Mouse (Mus musculus): ENCODE results near the gene Oxsr1.
A peak's percentile ranks its signal among the peaks of the same experiment; 100 is the strongest.

Gene Oxsr1

GRCm38 (mm10) chr9:119338350-119338749 lies 16.1 kb upstream of the Oxsr1 start:
- no peak for DNase-seq (ENCODE audit: low spot score in 2 of 2)

- DNase-seq (ENCODE audit: low spot score in 2 of 2) = no peak
These were observed 15.6 kb upstream of the Oxsr1 start for GRCm38 (mm10) chr9:119337842-119338241.

- no peak for DNase-seq (ENCODE audit: low spot score in 2 of 2)
These were observed 13.3 kb upstream of the Oxsr1 start for GRCm38 (mm10) chr9:119335571-119335970.

- no peak for DNase-seq (ENCODE audit: low spot score in 2 of 2)
These were observed 12.6 kb upstream of the Oxsr1 start for GRCm38 (mm10) chr9:119334834-119335233.

- DNase-seq (ENCODE audit: low spot score in 2 of 2) = peak; percentile 55 to 61
These were observed 12.1 kb upstream of the Oxsr1 start for GRCm38 (mm10) chr9:119334324-119334723.

- DNase-seq (ENCODE audit: low spot score in 2 of 2) = no peak
These were observed 8.1 kb upstream of the Oxsr1 start for GRCm38 (mm10) chr9:119330186-119330963.

GRCm38 (mm10) chr9:119328488-119328887 lies 6.3 kb upstream of the Oxsr1 start:
- DNase-seq (ENCODE audit: low spot score in 2 of 2) = no peak

- DNase-seq (ENCODE audit: low spot score in 2 of 2) = no peak
These were observed 1.9 kb upstream of the Oxsr1 start for GRCm38 (mm10) chr9:119324130-119324529.

- DNase-seq (ENCODE audit: low spot score in 2 of 2) = no peak
These were observed 1.0 kb upstream of the Oxsr1 start for GRCm38 (mm10) chr9:119323260-119323645.

- peak in 1 of 2 experiments; percentile 64 for DNase-seq (ENCODE audit: low spot score in 2 of 2)
These were observed 616 bp downstream of the Oxsr1 start for GRCm38 (mm10) chr9:119321392-119322229.

- DNase-seq (ENCODE audit: low spot score in 2 of 2) = no peak
These were observed 1.3 kb downstream of the Oxsr1 start for GRCm38 (mm10) chr9:119320946-119321345.

- no peak for DNase-seq (ENCODE audit: low spot score in 2 of 2)
These were observed 1.8 kb downstream of the Oxsr1 start for GRCm38 (mm10) chr9:119320446-119320845.

- DNase-seq (ENCODE audit: low spot score in 2 of 2) = no peak
These were observed 3.3 kb downstream of the Oxsr1 start for GRCm38 (mm10) chr9:119318891-119319290.

GRCm38 (mm10) chr9:119313096-119313495 lies 9.1 kb downstream of the Oxsr1 start:
- DNase-seq (ENCODE audit: low spot score in 2 of 2) = no peak

GRCm38 (mm10) chr9:119309067-119309466 lies 13.2 kb downstream of the Oxsr1 start:
- DNase-seq (ENCODE audit: low spot score in 2 of 2) = no peak

GRCm38 (mm10) chr9:119305863-119306262 lies 16.4 kb downstream of the Oxsr1 start:
- no peak for DNase-seq (ENCODE audit: low spot score in 2 of 2)

- DNase-seq (ENCODE audit: low spot score in 2 of 2) = no peak
These were observed 23.7 kb downstream of the Oxsr1 start for GRCm38 (mm10) chr9:119298563-119298962.

- DNase-seq (ENCODE audit: low spot score in 2 of 2) = no peak
These were observed 24.5 kb downstream of the Oxsr1 start for GRCm38 (mm10) chr9:119297696-119298095.

- no peak for DNase-seq (ENCODE audit: low spot score in 2 of 2)
These were observed 31.4 kb downstream of the Oxsr1 start for GRCm38 (mm10) chr9:119290791-119291190.

- no peak for DNase-seq (ENCODE audit: low spot score in 2 of 2)
These were observed 41.1 kb downstream of the Oxsr1 start for GRCm38 (mm10) chr9:119280894-119281682.

GRCm38 (mm10) chr9:119278031-119278430 lies 44.2 kb downstream of the Oxsr1 start:
- DNase-seq (ENCODE audit: low spot score in 2 of 2) = no peak

- peak; percentile 68 to 77 for DNase-seq (ENCODE audit: low spot score in 2 of 2)
These were observed 45.9 kb downstream of the Oxsr1 start for GRCm38 (mm10) chr9:119276321-119276720.

Measured in right cerebral cortex, postnatal 10 days (tissue).